Mouse (Mus musculus) kidney, embryonic 14.5 days (tissue): ENCODE measurements around the gene Rhbdf2. TPM values are rescaled to one million over a fixed set of nuclear protein-coding genes. Genes with fewer than 3 reads are reported as not detected.

Source experiments
- ATAC-seq: fragments of 200-750 bp; cut with Nextera tagmentation; 2 replicates; pipeline ENCODE4 v1.8.0; 2017; ENCODE audit warnings: moderate number of reproducible peaks, mild to moderate bottlenecking, moderate TSS enrichment, moderate library complexity; ENCODE audit not compliant: low FRiP score, low TSS enrichment
- H3K27ac ChIP-seq: fragments of 300-500 bp; sonication (generic); 2 replicates; pipeline ENCODE4 v1.5.1; 2014; ENCODE audit warnings: low read depth, mild to moderate bottlenecking, low read length, moderate library complexity, mixed read lengths
- H3K27me3 ChIP-seq: fragments of 300-500 bp; sonication (generic); 2 replicates; pipeline ENCODE4 v1.6.1; 2014; ENCODE audit warnings: mild to moderate bottlenecking, low read length; ENCODE audit not compliant: control insufficient read depth, insufficient read depth
- H3K36me3 ChIP-seq: fragments of 300-500 bp; sonication (generic); 2 replicates; pipeline ENCODE4 v1.6.1; 2014; ENCODE audit warnings: low read length, mixed read lengths; ENCODE audit not compliant: control insufficient read depth, insufficient read depth
- H3K4me1 ChIP-seq: fragments of 300-500 bp; sonication (generic); 2 replicates; pipeline ENCODE4 v1.6.1; 2014; ENCODE audit warnings: low read length, mixed read lengths; ENCODE audit not compliant: control insufficient read depth, insufficient read depth
- H3K4me2 ChIP-seq: fragments of 300-500 bp; sonication (generic); replicated peaks from 2 replicates; pipeline ENCODE4 v1.6.1; 2014; ENCODE audit warnings: low read depth, mild to moderate bottlenecking, low read length
- H3K4me3 ChIP-seq: fragments of 300-500 bp; sonication (generic); 2 replicates; pipeline ENCODE4 v1.5.1; 2014; ENCODE audit warnings: mild to moderate bottlenecking, low read length
- H3K9ac ChIP-seq: fragments of 300-500 bp; sonication (generic); 2 replicates; pipeline ENCODE4 v1.6.1; 2014; ENCODE audit warnings: low read depth, mild to moderate bottlenecking, low read length, moderate library complexity
- H3K9me3 ChIP-seq: fragments of 300-500 bp; sonication (generic); 2 replicates; pipeline ENCODE4 v1.6.1; 2016; ENCODE audit warnings: low read length; ENCODE audit not compliant: control insufficient read depth
- WGBS: fragments of 180-500 bp; shearing (Covaris S2); extraction: QIAGEN DNeasy Blood & Tissue Kit; methylation state at CpG from one replicate; pipeline ENCODE4 v1.1.7; 2014; 5-methylcytosine and 5-hydroxymethylcytosine counted together
- polyA plus RNA-seq: library from polyadenylated mRNA; unstranded; fragments of >200 nt; fragmentation: Nextera tagmentation; extraction: Ambion mirVana; gene quantifications from 2 replicates; pipeline ENCODE4 v1.2.1, GENCODE M21; 2014

The Rhbdf2 gene
- polyA plus RNA-seq, 1 experiment from 2014 or later = 7.2 TPM

DNA sequence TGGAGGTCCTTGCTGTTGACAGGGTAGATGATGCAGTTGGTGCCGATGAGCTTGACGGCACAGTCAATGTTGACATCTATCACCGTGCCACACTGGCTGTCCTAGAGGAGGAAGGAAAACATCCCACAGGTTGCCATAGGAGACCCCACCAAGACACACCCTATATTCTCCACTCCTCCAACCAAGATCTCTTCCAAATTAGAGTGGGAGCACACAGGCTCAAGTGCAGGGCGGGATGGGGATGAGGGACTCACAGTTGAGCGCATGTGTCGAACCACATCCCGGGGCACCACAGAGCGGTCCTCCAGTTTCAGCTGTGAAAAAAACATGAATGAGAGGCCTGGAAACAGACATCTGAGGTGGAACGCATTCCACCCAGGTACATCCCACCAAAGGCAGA, 78.0 kb downstream of the Rhbdf2 start:
- ATAC-seq = no peak
- 93% methylated on average over 9 of the region's 9 CpGs for WGBS
- H3K4me2 ChIP-seq = no peak overlapping the region
- H3K36me3 ChIP-seq = peaks cover 39% of the 10 kb centered on the region
- no peak overlapping the region for H3K4me3 ChIP-seq
- H3K9me3 ChIP-seq = no peaks in the 10 kb centered on the region
- H3K4me1 ChIP-seq = peaks cover 5% of the 10 kb centered on the region; the same call in 1 of the 2 replicates
- no peak overlapping the region for H3K9ac ChIP-seq
- no peaks in the 10 kb centered on the region for H3K27me3 ChIP-seq
- no peak overlapping the region for H3K27ac ChIP-seq

Other genes with a start within 250 kb of the Rhbdf2 start
- gene Rnf157, start 214.0 kb downstream of the Rhbdf2 start, polyA plus RNA-seq = 9.1 and 14.1 TPM in 2 replicates
- 79.7 and 80.8 TPM in 2 replicates for gene Ubald2, start 192.9 kb downstream of the Rhbdf2 start, polyA plus RNA-seq
- gene Qrich2, start 160.8 kb downstream of the Rhbdf2 start, polyA plus RNA-seq = 0.34 and 0.39 TPM in 2 replicates
- gene Prpsap1, start 132.8 kb downstream of the Rhbdf2 start, polyA plus RNA-seq = 160 and 212 TPM in 2 replicates
- 3.0 and 3.7 TPM in 2 replicates for gene Sphk1, start 96.1 kb downstream of the Rhbdf2 start, polyA plus RNA-seq
- gene Ube2o, start 45.6 kb downstream of the Rhbdf2 start, polyA plus RNA-seq = 11.2 and 13.5 TPM in 2 replicates
- gene Aanat, start 40.6 kb downstream of the Rhbdf2 start, polyA plus RNA-seq = not detected in 2 replicates
- 1.1 and 1.4 TPM in 2 replicates for gene Prcd, start 26.5 kb upstream of the Rhbdf2 start, polyA plus RNA-seq
- 11.0 and 11.3 TPM in 2 replicates for gene Cygb, start 27.3 kb upstream of the Rhbdf2 start, polyA plus RNA-seq
- not detected in 2 replicates for gene St6galnac1, start 148.5 kb upstream of the Rhbdf2 start, polyA plus RNA-seq
- gene Mxra7, start 201.0 kb upstream of the Rhbdf2 start, polyA plus RNA-seq = 11.1 and 16.0 TPM in 2 replicates
- 56.5 and 64.6 TPM in 2 replicates for gene Mettl23, start 216.3 kb upstream of the Rhbdf2 start, polyA plus RNA-seq
- 68.6 and 72.7 TPM in 2 replicates for gene Jmjd6, start 216.4 kb upstream of the Rhbdf2 start, polyA plus RNA-seq
- 24.9 and 35.0 TPM in 2 replicates for gene Mfsd11, start 225.4 kb upstream of the Rhbdf2 start, polyA plus RNA-seq
- 981 and 1,041 TPM in 2 replicates for gene Srsf2, start 226.1 kb upstream of the Rhbdf2 start, polyA plus RNA-seq